Mouse (Mus musculus) olfactory bulb, adult 2 months (tissue): ENCODE measurements around the gene Kcnj15. TPM values are rescaled to one million over a fixed set of nuclear protein-coding genes. Genes with fewer than 3 reads are reported as not detected.

Source experiments
- H3K27ac ChIP-seq: fragments of 200-500 bp; 2 replicates; pipeline ENCODE4 v1.5.1; 2012; ENCODE audit warnings: low read depth, low read length; ENCODE audit not compliant: insufficient read depth
- H3K4me1 ChIP-seq: fragments of 200-500 bp; 2 replicates; pipeline ENCODE4 v1.6.1; 2012; ENCODE audit warnings: low read length; ENCODE audit not compliant: control insufficient read depth, insufficient read depth
- H3K4me3 ChIP-seq: fragments of 200-500 bp; 2 replicates; pipeline ENCODE4 v1.5.1; 2012; ENCODE audit warnings: mild to moderate bottlenecking, low read depth, low read length, moderate library complexity; ENCODE audit not compliant: insufficient read depth
- CTCF ChIP-seq: fragments of 200-500 bp; IDR thresholded peaks from 2 replicates; pipeline ENCODE4 v1.5.1; 2012; ENCODE audit warnings: low read depth, mild to moderate bottlenecking, low read length, moderate library complexity; ENCODE audit not compliant: insufficient read depth
- POLR2A ChIP-seq: fragments of 200-500 bp; IDR thresholded peaks from 2 replicates; pipeline ENCODE4 v1.6.1; 2012; ENCODE audit warnings: mild to moderate bottlenecking, low read depth, low read length, moderate library complexity; ENCODE audit not compliant: insufficient read depth
- WGBS: fragments of 180-500 bp; shearing (Covaris S2); methylation state at CpG from one replicate; pipeline ENCODE4 v1.1.7; 2018; 5-methylcytosine and 5-hydroxymethylcytosine counted together
- polyA plus RNA-seq: library from polyadenylated mRNA; stranded (reverse); fragments of >200 nt; gene quantifications from 2 replicates; pipeline ENCODE4 v1.2.4, GENCODE M21; 2012; ENCODE audit warnings: low replicate concordance; ENCODE audit not compliant: missing spikeins, insufficient read depth, insufficient read length

The Kcnj15 gene
- polyA plus RNA-seq, 1 experiment = not detected

DNA sequence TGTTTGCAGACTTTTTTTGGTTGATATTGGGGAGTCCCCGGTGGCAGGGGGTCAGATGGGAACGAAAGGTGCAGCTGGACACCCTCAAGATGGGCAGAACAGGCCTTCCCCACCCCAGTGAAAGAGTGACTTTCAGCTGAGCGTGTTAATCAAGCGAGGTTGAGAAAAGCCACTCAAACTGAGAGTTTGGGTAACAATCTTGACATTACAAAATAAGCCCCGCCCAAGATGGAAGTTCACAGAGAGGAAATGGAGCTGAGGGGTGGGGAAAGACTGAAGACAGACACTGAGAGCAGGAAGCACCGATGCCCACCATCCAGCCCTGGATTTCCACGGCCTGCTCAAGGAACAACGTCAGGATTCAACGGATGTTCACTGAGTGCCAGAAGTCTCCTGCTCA is 91.2 kb downstream of the Kcnj15 start:
- H3K4me1 ChIP-seq = peaks cover 2% of the 10 kb centered on the region; the same call in 1 of the 2 replicates
- WGBS = 87% methylated on average over 9 of the region's 9 CpGs
- no peak overlapping the region for H3K4me3 ChIP-seq
- no peak overlapping the region for H3K27ac ChIP-seq
- TF ChIP-seq POLR2A = no peak
- TF ChIP-seq CTCF = no peak

DNA sequence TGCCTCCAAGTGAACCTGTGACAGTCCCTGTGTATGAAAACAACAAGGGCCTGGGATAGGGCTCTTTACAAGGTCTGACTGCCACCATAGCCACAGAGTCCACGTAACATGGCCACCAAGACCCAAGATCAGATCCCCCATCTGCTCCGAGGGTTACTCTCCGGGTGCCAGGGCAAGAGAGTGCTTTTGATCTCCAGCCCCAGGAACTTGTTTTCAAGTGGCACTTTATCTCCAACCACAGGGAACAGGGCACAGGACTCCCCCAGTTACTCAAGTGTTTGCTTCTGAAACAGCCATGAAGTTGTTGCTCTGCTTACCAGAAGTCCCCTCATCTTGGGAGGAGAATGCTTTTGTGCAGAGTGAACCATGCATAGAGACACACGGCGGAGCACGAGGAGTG is 92.0 kb downstream of the Kcnj15 start:
- TF ChIP-seq CTCF (no peak), POLR2A (no peak)
- no peak overlapping the region for H3K4me3 ChIP-seq
- H3K27ac ChIP-seq = no peak overlapping the region
- H3K4me1 ChIP-seq = peaks cover 2% of the 10 kb centered on the region; the same call in 1 of the 2 replicates
- WGBS = 92% methylated on average over 6 of the region's 6 CpGs

DNA sequence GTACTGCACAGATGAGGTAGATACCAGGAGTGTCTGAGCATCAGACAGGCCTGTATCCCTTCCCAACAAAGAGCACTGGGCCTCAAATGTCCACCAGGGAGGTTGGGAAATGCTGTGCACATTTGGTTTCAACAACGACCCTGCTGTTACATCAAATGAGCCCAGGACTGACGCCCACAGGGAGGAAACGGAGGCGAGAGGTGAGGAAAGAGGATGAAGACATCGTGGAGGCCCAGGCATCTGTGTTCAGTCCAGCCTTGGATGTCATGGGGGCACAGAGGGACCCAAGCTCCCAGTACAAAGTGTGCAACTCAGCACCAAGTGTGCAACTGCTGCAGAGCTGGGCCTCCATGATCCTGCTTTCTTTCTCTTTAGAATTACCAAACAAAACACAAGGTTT is 92.4 kb downstream of the Kcnj15 start:
- Histone ChIP-seq H3K27ac (no peak overlapping the region), H3K4me1 (peaks cover 2% of the 10 kb centered on the region; the same call in 1 of the 2 replicates), H3K4me3 (no peak overlapping the region)
- 95% methylated on average over 5 of the region's 5 CpGs for WGBS
- TF ChIP-seq CTCF (no peak), POLR2A (no peak)
